Mouse (Mus musculus) adipocyte (in vitro differentiated cells): ENCODE measurements at regions not wholly inside any gene's neighbourhood (a gene's known extent, or its start where the extent isn't known, plus 50 kb on each side); places are given as distances from the start of the nearest gene placed in this dataset.
A peak's percentile ranks its signal among the peaks of the same experiment; 100 is the strongest.

Source experiments
- DNase-seq: peaks from one replicate; pipeline ENCODE4 v3.0.0-alpha.2; 2016; ENCODE audit warnings: low spot score

DNA sequence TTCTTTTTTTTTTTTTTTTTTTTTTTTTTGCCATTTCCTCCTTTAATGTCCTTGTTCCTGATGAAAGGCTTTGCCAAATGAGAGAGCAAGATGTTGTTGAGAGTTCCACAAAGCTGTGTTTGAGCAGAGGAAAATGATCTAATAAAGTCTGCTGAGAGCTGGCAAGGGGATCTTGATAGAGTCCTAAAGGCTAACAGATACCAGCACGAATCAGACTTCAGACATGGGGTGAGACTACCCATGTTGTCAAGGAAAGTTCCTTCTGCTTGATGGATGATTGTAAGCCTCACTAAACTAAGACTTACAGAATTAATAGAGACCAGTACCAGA lies 665.2 kb upstream of the Fam92a start:
- DNase-seq: no peak

DNA sequence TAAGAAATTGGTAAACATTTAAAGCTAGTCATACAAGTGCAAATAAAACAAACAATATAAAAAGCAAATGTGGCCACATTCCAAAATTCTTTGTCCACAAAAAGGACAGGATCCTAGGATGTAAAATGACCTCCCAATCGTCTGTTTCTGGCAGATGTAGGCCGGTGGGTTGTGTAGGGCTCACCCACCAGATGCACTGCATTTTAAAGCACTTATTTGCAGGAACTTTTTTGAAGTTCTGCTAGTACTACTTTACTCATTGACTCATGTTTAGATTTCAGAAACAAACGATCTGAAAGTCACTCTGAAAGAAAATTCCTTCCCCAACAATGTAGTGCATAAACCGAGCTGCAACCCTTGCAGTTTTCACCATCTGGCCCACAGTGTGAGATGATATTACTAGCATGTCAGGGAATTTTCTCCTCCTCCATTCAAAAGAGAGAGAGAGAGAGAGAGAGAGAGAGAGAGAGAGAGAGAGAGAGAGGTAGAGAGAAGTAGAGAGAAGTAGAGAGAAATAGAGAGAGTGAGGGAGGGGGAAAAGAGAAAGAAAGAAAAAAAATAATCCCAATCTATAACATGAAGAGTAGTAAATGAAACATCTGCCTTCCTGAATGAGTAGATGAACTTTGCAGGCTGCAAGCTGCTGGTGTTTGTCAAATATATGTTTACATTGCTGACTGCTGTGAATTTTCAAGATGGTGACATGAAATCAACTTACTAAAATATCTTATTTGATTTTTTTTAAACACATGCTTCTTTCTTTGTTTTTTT lies 664.7 kb upstream of the Fam92a start:
- DNase-seq: no peak

DNA sequence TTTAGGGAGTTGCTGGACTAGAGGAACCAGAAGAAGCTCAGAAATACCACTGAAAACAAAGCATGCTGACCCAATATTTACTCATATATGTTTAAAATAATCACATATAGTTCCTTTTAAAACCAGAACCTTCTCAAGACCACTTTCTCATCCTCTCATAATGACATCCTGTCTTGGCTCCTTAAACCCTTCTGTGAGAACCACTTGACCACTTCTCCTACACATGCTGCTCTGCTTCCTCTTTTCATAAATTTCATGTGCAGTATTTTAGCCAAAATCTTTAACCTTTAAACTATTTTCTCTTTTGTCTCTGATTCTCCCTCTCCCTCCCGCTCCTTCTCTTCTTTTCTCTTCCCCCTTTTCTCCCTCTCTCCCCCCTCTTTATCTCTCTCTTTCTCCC lies 654.6 kb upstream of the Fam92a start:
- DNase-seq: no peak

DNA sequence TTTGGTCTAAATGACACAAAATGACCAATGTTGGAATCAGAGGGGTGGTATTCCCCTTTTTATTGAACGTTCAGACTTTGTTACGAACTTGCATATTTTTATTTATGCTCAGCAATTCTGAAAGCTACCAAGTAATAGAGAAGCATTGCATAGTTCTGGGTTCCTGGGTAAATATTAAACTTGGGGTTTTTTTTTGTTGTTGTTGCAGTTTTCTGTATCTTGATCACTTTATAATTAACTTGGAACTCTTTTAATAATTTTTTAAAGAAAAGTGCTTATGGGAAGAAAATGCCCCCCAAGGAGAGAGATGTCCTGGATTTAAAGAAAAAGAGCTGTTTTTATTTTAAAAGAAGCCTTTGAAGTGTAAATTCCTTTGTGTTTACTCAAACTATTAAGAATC lies 642.4 kb upstream of the Fam92a start:
- DNase-seq: no peak

DNA sequence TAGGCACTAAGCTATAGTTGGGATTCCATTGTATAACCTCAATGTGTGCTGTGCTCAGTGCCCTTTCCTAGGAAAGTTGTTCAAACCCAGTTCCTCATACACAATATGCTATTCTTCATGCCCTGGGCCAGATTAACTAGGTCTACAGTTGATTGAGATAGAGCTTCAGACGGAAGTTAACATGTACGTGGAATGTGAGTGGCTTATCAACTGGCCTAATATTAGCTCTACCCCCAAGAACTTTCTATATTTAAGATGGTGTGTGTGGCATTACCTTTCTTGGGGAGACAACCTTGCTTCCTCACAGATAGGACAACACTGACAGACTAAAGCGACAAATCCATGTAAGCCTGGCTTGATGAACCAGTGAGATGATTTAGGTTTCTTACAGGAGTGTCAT lies 629.4 kb upstream of the Fam92a start:
- no peak for DNase-seq

DNA sequence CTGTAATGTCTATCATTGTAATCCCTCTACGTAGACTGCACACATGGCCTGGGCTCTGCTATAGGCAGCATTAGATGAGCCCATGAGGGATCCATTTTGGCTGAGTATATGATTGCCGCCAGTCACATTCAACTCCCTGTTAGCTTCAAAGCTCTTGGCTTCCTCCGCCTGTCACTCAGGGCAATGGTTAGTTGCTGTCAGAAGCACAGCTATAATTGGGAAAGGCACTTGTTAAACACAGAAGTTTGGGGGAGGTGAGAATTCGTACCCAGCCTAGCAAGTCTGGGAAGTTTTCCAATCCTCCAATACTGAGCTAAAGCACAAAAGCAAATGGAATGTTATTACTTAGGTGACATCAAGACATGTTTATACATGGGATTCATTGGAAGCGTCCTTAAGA lies 627.7 kb upstream of the Fam92a start:
- DNase-seq: no peak

DNA sequence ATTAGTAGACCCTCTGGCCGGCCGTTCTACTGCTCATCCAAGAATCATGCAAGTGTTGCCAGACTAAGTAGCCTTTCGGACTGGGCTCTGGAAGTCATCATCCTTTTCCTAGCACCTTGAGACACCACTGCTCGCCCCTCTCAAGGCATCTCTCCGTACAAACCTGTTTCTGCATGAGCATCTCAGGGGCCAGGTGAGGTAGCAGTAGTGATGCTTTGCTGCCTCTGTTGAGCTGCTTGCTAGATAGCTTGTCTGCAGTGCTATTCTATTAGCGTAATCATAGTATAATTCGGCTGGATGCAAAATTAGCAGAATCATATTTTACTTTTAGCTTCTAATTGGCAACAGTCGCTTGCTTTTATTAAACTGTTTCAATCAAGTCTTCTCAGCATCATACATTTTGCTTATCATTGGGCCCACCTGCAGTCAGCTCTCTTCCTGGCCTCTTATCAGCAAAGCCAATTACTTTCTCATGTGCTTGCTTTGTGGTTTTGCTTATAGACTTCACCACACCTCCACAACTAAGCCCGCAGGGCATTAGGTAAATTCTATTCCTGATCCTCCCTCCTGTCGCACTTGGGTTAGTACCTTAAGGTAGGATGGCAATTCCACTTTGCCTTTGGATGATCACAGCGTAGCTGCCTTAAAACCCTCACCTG lies 621.1 kb upstream of the Fam92a start:
- DNase-seq: no peak

DNA sequence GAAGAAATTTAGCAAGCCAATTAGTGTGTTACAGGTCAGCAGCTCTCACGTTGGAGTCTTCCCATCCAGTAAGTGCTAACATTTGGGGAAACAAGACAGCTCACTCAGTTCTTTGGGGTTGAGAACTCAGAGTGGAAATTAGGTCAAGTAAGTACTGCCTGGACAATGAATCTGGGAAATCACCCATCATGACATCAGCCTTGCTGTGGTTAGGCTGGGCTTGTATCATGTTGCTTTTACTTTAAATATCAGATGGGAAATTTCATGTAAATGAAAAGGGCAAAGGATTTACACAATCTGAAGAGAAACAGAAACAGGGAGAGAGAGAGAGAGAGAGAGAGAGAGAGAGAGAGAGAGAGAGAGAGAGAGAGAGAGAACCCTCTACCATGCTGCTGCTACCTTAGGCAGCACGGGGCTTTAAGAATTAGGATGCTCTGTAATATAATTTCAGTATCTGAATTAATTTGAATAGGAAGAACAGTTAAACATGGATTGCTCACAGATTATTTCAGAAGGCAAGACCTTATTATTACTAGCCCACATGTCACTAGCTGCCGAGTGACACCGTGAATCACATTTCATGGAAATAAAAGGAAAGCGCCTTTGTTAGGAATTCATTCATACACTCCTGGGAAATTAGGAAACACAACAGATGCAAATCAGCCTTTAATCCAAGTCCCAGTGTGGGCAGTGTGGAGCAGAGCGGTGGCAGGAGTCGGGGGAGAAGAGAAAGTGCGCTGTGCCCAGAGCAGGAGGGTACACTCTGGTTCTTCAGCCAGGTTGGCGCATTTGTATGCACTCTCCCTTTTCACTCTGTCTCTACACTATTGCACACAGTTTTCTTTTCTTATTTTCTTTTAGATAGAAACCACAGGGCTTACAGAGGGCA lies 620.2 kb upstream of the Fam92a start:
- DNase-seq: peak; percentile 4

DNA sequence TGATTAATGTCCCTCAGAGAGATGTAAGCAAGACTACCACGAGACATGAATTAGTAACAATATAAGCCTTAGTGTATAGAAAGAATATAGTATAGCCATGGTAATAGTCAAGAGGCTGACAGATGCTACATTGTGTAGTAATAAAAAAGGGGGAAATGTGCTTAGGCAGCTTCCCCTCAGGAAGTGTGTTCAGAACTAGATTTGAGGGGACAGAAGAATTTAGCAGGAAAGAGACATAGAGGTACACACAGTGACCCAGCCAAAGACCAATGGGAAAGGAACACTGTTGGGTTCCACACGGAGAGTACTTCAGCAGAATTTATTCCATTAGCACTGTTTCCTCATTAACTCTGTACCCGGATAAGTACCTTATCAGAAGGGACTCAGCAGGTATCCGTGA lies 614.0 kb upstream of the Fam92a start:
- DNase-seq: no peak

DNA sequence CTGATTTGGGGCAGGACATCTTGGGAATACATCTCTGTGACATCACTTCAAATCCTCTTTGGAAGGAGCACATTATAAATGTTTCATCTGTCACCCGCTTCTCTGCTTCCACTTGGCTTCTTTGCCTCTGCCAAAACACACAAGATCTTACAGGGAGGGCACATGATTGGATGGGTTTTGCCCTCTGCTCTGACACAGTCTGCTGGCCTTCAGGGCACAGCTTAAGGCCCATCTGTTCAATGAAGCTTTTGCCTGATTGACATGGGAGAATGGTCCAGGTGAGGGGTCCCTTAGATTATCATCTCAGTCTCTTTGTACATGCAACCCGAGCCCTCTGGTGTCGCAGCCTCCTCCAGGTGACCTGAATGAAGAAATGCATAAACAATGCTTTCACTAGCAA lies 612.7 kb upstream of the Fam92a start:
- DNase-seq: no peak

DNA sequence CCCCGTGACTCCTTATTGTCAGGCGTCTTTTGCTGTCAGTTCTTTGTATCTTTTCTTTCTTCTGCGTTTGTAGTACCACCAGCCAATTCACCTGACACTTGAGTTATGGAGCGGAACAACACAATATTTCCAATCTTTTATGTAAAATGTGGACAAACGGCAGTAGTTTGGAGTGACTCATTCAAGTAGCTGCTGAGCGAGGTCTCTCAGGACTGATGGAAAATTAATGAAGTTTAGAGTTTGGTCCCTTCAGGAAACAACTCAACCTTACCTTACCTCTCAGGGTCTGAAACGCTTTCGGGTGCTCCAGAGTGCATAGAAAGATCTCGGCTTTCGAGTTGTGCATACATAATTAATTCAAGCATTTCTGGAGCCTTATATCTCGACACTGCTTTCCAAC lies 612.3 kb upstream of the Fam92a start:
- DNase-seq: no peak

DNA sequence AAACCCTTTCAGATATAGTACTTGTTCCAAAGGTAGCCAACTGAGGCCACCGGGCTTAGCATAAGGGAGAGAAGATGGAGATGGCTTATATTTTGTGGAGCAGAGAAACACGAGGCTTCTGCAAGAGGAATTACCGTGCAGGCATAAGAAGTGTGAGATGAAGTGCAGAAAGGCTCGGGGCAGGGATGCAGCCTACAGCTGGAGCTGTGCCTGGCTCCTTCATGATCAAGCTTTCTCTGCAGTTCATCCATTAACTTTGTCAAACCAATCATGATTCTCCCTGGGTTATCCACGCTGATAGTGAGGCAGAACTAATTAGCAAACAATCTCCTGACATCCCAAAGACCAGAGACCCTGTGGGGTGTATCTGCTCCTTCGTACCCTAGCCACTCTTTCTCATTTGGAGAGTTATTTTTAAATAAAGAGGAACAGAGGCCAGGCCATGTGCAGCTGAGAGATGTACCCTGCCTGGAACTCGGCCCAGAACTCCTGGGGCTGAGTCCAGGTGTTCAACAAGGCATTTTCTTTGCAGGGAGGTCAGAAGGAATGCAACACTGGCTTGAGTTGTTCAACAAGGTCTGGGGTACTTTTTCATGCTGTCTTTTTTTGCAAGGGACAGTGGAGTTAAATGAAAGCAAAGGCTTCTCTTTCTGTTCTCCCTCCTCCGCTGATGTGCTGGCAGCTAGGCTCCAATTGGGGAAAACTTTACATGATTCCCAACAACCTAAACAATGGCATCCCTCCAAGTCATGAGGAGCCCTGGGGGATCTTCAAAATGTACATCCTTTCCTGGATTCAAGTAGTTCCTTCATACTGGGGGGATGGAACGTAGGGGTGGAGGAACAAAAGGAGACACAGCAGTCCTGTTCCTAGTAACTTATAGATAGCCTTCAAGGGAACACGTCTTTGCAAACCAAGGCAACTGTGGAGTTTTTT lies 610.4 kb upstream of the Fam92a start:
- DNase-seq: no peak

DNA sequence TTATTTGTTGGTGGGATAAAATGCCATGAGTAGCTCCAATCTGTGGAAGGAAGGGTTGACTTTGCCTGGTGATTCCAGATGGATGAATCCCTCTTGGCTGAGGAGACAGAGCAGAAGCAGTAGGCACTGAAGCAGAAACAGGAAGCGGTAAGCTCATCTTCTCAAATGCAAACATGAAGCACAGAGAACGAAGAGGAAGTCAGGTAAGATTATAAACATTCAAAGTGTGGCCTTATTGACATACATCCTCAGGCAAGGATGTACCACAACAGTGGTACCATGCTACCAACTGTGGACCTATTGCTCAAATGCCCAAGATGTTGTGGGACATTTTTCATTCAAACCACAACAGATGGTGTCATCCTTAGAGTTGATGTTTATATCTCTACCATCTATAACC lies 608.4 kb upstream of the Fam92a start:
- no peak for DNase-seq

DNA sequence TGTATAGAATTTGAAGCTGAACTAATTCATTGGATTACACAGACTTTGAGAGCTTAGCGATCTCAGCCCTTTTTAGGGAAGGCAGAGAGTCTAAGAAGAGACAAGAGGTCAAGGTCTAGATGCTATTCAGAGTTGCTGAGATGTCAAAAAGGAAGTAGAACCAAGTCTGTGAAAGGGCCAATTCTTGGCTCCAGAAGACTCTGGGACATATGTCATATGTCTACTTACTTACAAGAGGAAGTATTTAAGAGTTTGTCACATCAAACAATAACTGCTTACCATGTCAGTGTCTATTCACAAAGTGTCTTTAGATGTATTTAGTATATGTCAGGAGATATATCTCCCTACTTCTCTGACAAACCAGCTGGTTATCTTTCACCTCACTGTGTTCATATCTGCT lies 607.4 kb upstream of the Fam92a start:
- no peak for DNase-seq

DNA sequence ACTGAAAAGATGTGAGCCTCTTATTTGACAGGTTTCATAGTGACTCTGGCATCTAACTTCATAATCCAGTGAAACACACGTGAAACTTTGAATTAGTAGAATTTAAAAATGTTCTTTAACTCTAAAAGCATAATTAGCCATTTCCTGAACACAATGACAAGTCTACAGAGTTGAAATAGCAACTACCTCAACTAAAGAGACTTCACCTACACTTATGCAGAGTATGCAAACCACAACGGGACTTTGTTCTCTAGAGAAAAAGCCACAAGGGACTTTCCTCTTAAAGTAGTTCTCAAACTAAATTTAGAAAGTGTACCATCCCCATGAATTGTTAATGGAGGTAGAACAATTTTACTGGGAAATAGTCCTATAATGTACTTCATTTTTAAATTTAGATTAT lies 606.3 kb upstream of the Fam92a start:
- DNase-seq: no peak

DNA sequence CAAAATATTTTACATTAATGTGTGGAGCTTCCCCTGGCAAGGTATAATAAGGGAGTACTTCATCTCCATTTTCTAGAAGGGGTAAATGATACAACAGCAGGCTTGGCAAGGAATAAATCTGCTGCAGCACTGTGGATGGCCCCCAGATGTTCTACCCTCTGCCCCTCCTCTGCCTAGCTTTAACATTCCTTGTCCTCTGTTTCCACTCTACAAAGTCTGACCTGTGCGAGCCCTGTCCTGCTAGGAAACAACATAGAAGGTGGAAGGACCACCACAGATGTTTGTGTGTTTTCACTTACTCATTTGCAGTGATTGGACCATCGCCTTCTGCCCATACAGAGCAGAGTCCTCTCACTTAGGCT lies 604.4 kb upstream of the Fam92a start:
- DNase-seq: no peak

DNA sequence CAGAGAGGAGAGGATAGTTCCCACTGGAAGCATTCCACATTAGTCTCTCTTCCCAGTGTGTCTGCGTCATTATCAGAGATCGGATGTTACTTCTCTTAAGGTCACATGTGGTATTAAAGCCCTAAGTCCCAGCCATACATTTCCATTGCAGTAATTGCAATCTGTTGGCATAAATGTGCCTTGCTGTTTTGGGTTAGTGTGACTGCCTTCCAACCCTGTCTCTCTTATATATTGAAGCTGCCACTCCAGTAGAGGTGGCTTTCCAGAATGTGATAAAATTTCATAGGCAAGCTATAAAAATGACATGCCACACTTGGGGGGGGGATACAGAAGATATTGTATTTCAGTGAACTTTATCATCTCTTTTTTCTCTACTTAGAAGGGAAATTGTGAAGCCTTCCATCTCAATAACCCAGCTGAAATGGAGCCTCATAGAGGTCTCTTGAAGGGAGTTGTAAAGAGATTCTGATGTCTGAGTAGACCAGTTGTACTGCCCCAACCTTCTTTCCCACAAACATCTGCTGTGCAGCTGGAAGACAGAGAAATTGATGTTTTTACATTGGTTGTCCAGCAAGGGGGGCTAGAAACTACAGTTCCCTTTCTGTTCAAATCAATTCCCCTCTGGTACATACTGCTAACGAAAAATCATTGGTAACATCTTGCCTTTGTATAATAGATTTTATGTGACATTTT lies 603.9 kb upstream of the Fam92a start:
- DNase-seq: no peak

DNA sequence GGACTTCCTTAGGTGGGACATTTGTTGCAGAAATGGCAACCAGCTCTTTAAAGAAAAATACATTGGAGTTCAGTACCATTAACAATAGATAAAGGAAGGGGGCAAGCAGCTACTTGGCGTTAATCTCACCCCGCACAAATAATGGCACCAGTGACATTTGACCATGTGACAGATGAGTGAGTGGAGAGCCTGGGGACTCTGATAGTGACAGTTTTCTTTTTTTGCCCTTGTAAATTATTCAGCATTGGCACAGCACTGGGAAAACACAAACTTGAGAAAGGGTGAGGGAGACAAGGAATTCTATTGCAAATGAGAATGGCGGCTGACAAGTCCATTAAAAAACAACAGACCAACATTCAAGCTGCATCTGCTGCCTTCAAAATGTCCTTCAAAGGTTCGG lies 603.3 kb upstream of the Fam92a start:
- DNase-seq: no peak

DNA sequence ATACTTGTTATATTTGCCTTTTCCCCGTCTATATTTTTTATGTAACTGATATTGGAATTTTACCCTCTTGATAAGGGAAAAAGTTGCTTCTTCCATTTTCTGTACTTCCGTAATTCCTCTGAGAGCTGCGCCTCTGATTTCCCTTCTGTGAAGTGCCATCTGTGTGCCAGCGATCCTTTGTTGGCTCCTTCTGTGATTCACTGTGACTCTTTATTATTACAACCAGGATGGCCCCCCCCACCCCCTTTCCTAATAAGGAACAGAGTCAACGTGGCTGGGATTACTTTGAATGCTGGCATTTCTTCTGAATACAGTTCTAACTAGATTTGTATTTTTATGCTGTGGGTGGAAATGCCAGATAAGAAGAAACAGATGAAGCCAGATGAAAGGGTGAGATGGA lies 602.9 kb upstream of the Fam92a start:
- no peak for DNase-seq

DNA sequence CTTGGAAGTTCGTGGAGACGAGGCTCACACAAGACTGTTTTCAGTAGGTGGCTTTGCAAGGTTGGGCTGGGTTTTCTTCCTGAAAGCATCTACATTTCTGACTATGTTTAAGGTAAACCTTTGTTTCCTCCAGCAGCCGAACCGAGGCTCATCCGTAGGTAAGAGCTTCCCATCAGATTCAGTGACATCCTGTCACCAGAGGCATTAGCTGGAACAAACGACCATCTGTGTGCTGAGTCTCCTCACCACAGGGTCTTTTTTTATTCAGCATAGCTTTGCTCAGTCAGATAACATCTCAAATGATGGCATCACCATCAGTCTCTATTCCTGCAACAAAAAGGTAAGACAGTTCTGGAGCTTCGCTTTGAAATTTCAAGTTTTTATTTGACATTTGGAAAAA lies 601.4 kb upstream of the Fam92a start:
- DNase-seq: no peak

DNA sequence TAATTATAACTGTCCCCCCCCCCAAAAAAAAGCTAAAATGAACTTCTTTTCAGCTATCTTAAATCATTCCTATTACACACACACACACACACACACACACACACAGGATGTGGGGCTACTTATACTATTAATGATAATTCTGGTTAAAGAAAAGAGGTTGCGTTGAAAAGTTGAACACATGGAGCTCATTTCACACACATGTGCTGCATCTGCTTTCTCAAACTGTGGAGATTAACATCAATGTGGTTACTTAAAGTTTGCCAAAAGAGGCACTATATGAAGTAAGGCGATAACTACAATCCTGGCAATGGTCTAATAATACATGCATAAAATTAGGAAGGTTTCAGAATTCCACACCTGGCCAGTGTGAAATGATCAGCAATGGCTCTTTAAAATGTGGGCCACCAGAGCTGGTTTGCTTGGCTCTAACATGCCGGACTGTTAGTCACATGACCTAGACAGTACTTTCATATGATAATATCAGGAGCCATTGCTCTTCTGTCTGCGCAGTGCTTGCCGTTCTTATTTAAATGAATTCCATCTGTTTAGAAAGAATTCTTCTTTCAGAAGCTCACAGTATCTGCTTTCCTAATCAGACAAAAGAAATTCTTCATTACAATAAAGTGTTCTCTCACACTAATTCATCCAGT lies 598.4 kb upstream of the Fam92a start:
- no peak for DNase-seq
